Mouse (Mus musculus) heart, adult 2 months (tissue): ENCODE data around the gene Plekhg6. TPM values are rescaled to one million over a fixed set of nuclear protein-coding genes. Genes with fewer than 3 reads are reported as not detected.

ENCODE experiments used
- DNase-seq, 2 experiments: peaks; one replicate each; pipeline ENCODE4 v3.0.0; 2021
- H3K27ac ChIP-seq: fragments of 200-600 bp; 2 replicates; pipeline ENCODE4 v1.8.1; 2022
- H3K27me3 ChIP-seq: fragments of 200-500 bp; 2 replicates; pipeline ENCODE4 v1.6.1; 2012; ENCODE audit warnings: mild to moderate bottlenecking, low read length, inconsistent platforms, mixed read lengths; ENCODE audit not compliant: control insufficient read depth, insufficient read depth
- H3K36me3 ChIP-seq: fragments of 200-500 bp; 2 replicates; pipeline ENCODE4 v1.6.1; 2012; ENCODE audit warnings: low read length, inconsistent platforms; ENCODE audit not compliant: control insufficient read depth, insufficient read depth
- H3K4me1 ChIP-seq: fragments of 200-500 bp; 2 replicates; pipeline ENCODE4 v1.6.1; 2011; ENCODE audit warnings: low read length; ENCODE audit not compliant: control insufficient read depth, insufficient read depth
- H3K4me3 ChIP-seq: fragments of 200-600 bp; 2 replicates; pipeline ENCODE4 v1.8.1; 2022
- H3K79me2 ChIP-seq: fragments of 200-500 bp; replicated peaks from 2 replicates; pipeline ENCODE4 v1.6.1; 2012; ENCODE audit warnings: mild to moderate bottlenecking, inconsistent platforms, low read length, moderate library complexity, mixed read lengths; ENCODE audit not compliant: control insufficient read depth, insufficient read depth
- H3K9ac ChIP-seq: fragments of 200-500 bp; 2 replicates; pipeline ENCODE4 v1.6.1; 2012; ENCODE audit warnings: low read depth, mild to moderate bottlenecking, control low read depth, inconsistent platforms, low read length, mixed read lengths
- CTCF ChIP-seq: fragments of 200-600 bp; IDR thresholded peaks from 2 replicates; pipeline ENCODE4 v1.8.1; 2022; ENCODE audit warnings: antibody characterized with exemption, mild to moderate bottlenecking, moderate library complexity
- EP300 ChIP-seq: fragments of 200-500 bp; IDR thresholded peaks from 2 replicates; pipeline ENCODE4 v1.6.1; 2011; ENCODE audit warnings: low read depth, low read length, control low read depth; ENCODE audit not compliant: insufficient read depth
- POLR2A ChIP-seq: fragments of 200-500 bp; IDR thresholded peaks from 2 replicates; pipeline ENCODE4 v1.6.1; 2011; ENCODE audit warnings: mild to moderate bottlenecking, low read depth, low read length, control low read depth; ENCODE audit not compliant: insufficient read depth
- WGBS: fragments of 180-500 bp; shearing (Covaris S2); methylation state at CpG from one replicate; pipeline ENCODE4 v1.1.7; 2018; 5-methylcytosine and 5-hydroxymethylcytosine counted together
- intact Hi-C: fragments of 180-260 bp; cut with DNase I; formaldehyde crosslinking; loops from one replicate; pipeline ENCODE4 v1.15.1; 2025
- polyA plus RNA-seq: library from polyadenylated mRNA; depleted of rRNA; stranded (reverse); fragments of >200 nt; gene quantifications from 2 replicates; pipeline ENCODE4 v1.2.3, GENCODE M21; 2012; rRNA removed
- total RNA-seq, 2 experiments: library from RNA; stranded (reverse); gene quantifications; 2 replicates each; pipeline ENCODE4 v1.2.3; 2021

Gene Plekhg6
- total and polyA plus RNA-seq, 3 experiments: 0.08 to 0.14 TPM; not detected in 1

DNA sequence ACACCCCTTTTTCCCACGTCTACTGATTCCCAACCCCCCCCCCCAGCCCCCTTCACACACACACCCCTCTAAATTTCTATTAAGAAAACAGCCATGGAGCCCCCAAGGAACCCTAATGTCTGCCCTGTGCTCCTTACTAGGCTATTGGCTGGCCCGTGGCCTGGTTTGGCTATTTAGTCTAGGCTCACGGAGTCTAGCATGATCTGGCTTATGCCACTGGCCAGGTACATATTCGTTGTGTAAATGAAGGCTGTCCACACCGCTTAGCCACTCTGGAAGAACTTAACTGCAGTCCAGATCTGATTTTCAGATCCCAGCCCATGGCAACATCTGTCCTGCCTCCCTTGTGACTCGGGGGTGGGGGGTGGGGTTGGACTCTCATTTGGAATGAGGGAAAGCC, 65.8 kb downstream of the Plekhg6 start:
- WGBS: 85% methylated on average over 6 of the region's 6 CpGs
- Histone ChIP-seq H3K79me2 (no peaks in the 10 kb centered on the region), H3K36me3 (peaks cover 8% of the 10 kb centered on the region), H3K9ac (no peak overlapping the region), H3K4me3 (no peak overlapping the region), H3K27me3 (no peaks in the 10 kb centered on the region), H3K4me1 (peaks cover 9% of the 10 kb centered on the region), H3K27ac (no peak overlapping the region; the same call in 1 of the 2 replicates)
- DNase-seq: peak in 1 of 2 experiments; percentile 17
- intact Hi-C loops: loop anchor here (1.0 kb wide), 1 partner anchor 14 kb away; no protein-coding TSS in a partner anchor
- TF ChIP-seq EP300 (no peak), CTCF (no peak), POLR2A (no peak)

GRCm38 (mm10) chr6:125314231-125314563, 66.4 kb downstream of the Plekhg6 start:
- no peak for DNase-seq
- TF ChIP-seq EP300 (no peak), CTCF (no peak), POLR2A (no peak)

GRCm38 (mm10) chr6:125313546-125314230, 66.9 kb downstream of the Plekhg6 start, which contains the start of gene Ltbr:
Gene Ltbr, minus strand, starts transcription at chr6:125313885.
- TF ChIP-seq POLR2A (peak; percentile 53), EP300 (peak; percentile 58; the same call in 1 of the 2 replicates), CTCF (peak; percentile 15; the same call in 1 of the 2 replicates)
- peak; percentile 93 to 95 for DNase-seq
- Histone ChIP-seq H3K27me3 (no peaks in the 10 kb centered on the region), H3K9ac (peak within 1 kb of the TSS; percentile 87), H3K79me2 (no peaks in the 10 kb centered on the region), H3K4me1 (peaks cover 9% of the 10 kb centered on the region), H3K27ac (peak within 1 kb of the TSS; percentile 95), H3K36me3 (peaks cover 8% of the 10 kb centered on the region), H3K4me3 (peak within 1 kb of the TSS; percentile 88)
- under 1% methylated on average over 42 of the region's 46 CpGs for WGBS
- intact Hi-C loops: loop anchor here (1.0 kb wide), 3 partner anchors 15 to 41 kb away; no protein-coding TSS in a partner anchor

More at GRCm38 (mm10) chr6:125314231-125314563, 66.4 kb downstream of the Plekhg6 start:
- H3K4me1 ChIP-seq: peaks cover 9% of the 10 kb centered on the region
- 27% methylated on average over 7 of the region's 7 CpGs for whole genome bisulfite sequencing
- H3K27ac ChIP-seq: peak overlapping the region; percentile 95
- H3K79me2 ChIP-seq: no peaks in the 10 kb centered on the region
- H3K27me3 ChIP-seq: no peaks in the 10 kb centered on the region
- intact Hi-C loops: loop anchor here (1.0 kb wide), 1 partner anchor 14 kb away; no protein-coding TSS in a partner anchor
- H3K4me3 ChIP-seq: peak overlapping the region; percentile 88
- H3K9ac ChIP-seq: peak overlapping the region; percentile 85
- peaks cover 8% of the 10 kb centered on the region for H3K36me3 ChIP-seq

Other genes starting within 250 kb of the Plekhg6 start
- 10 to 100 TPM; 18.9 to 20.3 TPM for gene Nop2, start 248.9 kb downstream of the Plekhg6 start, total RNA-seq
- 8.3 and 13.6 TPM in 2 replicates for gene Nop2, start 248.9 kb downstream of the Plekhg6 start, polyA plus RNA-seq
- gene Iffo1, start 235.6 kb downstream of the Plekhg6 start, total RNA-seq: 1 to 10 TPM; 5.7 to 7.0 TPM
- 19.7 and 21.8 TPM in 2 replicates for gene Iffo1, start 235.6 kb downstream of the Plekhg6 start, polyA plus RNA-seq
- 1,000 to 10,000 TPM; 4,018 to 4,312 TPM for gene Gapdh, start 214.3 kb downstream of the Plekhg6 start, total RNA-seq
- gene Gapdh, start 214.3 kb downstream of the Plekhg6 start, polyA plus RNA-seq: 7,726 and 8,318 TPM in 2 replicates
- 10 to 100 TPM; 17.6 TPM for gene Ncapd2, start 189.1 kb downstream of the Plekhg6 start, total RNA-seq
- gene Ncapd2, start 189.1 kb downstream of the Plekhg6 start, polyA plus RNA-seq: 34.0 and 40.2 TPM in 2 replicates
- gene Mrpl51, start 189.0 kb downstream of the Plekhg6 start, total RNA-seq: 100 to 1,000 TPM; 303 to 343 TPM
- 166 and 170 TPM in 2 replicates for gene Mrpl51, start 189.0 kb downstream of the Plekhg6 start, polyA plus RNA-seq
- 1 to 10 TPM; 4.9 to 5.3 TPM for gene Vamp1, start 165.2 kb downstream of the Plekhg6 start, total RNA-seq
- 14.1 and 20.4 TPM in 2 replicates for gene Vamp1, start 165.2 kb downstream of the Plekhg6 start, polyA plus RNA-seq
- 1 to 10 TPM; 4.1 to 6.6 TPM for gene Tapbpl, start 148.9 kb downstream of the Plekhg6 start, total RNA-seq
- gene Tapbpl, start 148.9 kb downstream of the Plekhg6 start, polyA plus RNA-seq: 7.4 and 7.6 TPM in 2 replicates
- under 1 TPM; 0.41 to 0.42 TPM for gene Cd27, start 143.8 kb downstream of the Plekhg6 start, total RNA-seq
- gene Cd27, start 143.8 kb downstream of the Plekhg6 start, polyA plus RNA-seq: 0.67 and 2.2 TPM in 2 replicates
- not detected for gene Tuba3a, start 94.8 kb downstream of the Plekhg6 start, total RNA-seq
- 0.82 and 0.92 TPM in 2 replicates for gene Tuba3a, start 94.8 kb downstream of the Plekhg6 start, polyA plus RNA-seq
- 10 to 100 TPM; 28.2 to 28.8 TPM for gene Ltbr, start 66.9 kb downstream of the Plekhg6 start, total RNA-seq
- gene Ltbr, start 66.9 kb downstream of the Plekhg6 start, polyA plus RNA-seq: 34.8 and 36.5 TPM in 2 replicates
- under 1 TPM; 0.37 to 0.75 TPM for gene Scnn1a, start 60.1 kb downstream of the Plekhg6 start, total RNA-seq
- 0.76 and 3.1 TPM in 2 replicates for gene Scnn1a, start 60.1 kb downstream of the Plekhg6 start, polyA plus RNA-seq
- gene Tnfrsf1a, start 31.4 kb downstream of the Plekhg6 start, total RNA-seq: 10 to 100 TPM; 50.8 to 62.8 TPM
- 57.1 and 59.7 TPM in 2 replicates for gene Tnfrsf1a, start 31.4 kb downstream of the Plekhg6 start, polyA plus RNA-seq
- 10 to 100 TPM; 51.6 to 67.2 TPM for gene Cd9, start 114.0 kb upstream of the Plekhg6 start, total RNA-seq
- 97.7 and 108 TPM in 2 replicates for gene Cd9, start 114.0 kb upstream of the Plekhg6 start, polyA plus RNA-seq
- gene Vwf, start 166.0 kb upstream of the Plekhg6 start, total RNA-seq: 10 to 100 TPM; 95.9 to 99.8 TPM
- 95.8 and 116 TPM in 2 replicates for gene Vwf, start 166.0 kb upstream of the Plekhg6 start, polyA plus RNA-seq